ENCODE assay signal across 8 mouse cellular contexts in genomic region chr14:121455527-121455926, GRCm38 (mm10). TPM values are rescaled to one million over a fixed set of nuclear protein-coding genes. Genes with fewer than 3 reads are reported as not detected.
DNase-seq lines count a peak whose midpoint lies in the region; ATAC-seq and TF ChIP-seq lines count a peak whose summit lies in the region.

No protein-coding gene starts in this region.

- H3K9me3 ChIP-seq in forebrain, embryonic 10.5 days = no peaks in the 10 kb centered on the region
- peaks cover 6% of the 10 kb centered on the region; the same call in 1 of the 2 replicates for H3K9me3 ChIP-seq in forebrain, embryonic 16.5 days (ENCODE audit: control insufficient read depth, low read length)
- no peaks in the 10 kb centered on the region for H3K9me3 ChIP-seq in lung, postnatal 0 days (ENCODE audit: low read length)

- H3K4me3 ChIP-seq in forebrain, embryonic 10.5 days = no peak overlapping the region
- H3K4me3 ChIP-seq in forebrain, embryonic 16.5 days (replicated peaks; ENCODE audit: low read length) = no peak overlapping the region
- H3K4me3 ChIP-seq in cerebellum, adult 2 months (replicated peaks; ENCODE audit: insufficient read depth, low read depth, low read length) = no peak overlapping the region
- H3K4me3 ChIP-seq in lung, postnatal 0 days (ENCODE audit: low read depth, low read length) = no peak overlapping the region
- H3K4me3 ChIP-seq in small intestine, adult 2 months (ENCODE audit: low read depth, low read length) = no peak overlapping the region

- no peak for TF ChIP-seq POLR2A in cerebellum, adult 2 months (IDR thresholded peaks at IDR 0.05; ENCODE audit: borderline replicate concordance, insufficient read depth, low read length)
- no peak for TF ChIP-seq POLR2A in small intestine, adult 2 months (IDR thresholded peaks at IDR 0.05; ENCODE audit: low read depth, low read length)

- H3K4me2 ChIP-seq in forebrain, embryonic 16.5 days (ENCODE audit: low read length) = no peak overlapping the region
- no peak overlapping the region for H3K4me2 ChIP-seq in lung, postnatal 0 days (replicated peaks; ENCODE audit: low read depth, low read length)

- H3K27me3 ChIP-seq in forebrain, embryonic 10.5 days (ENCODE audit: poor library complexity, severe bottlenecking) = no peaks in the 10 kb centered on the region
- no peaks in the 10 kb centered on the region for H3K27me3 ChIP-seq in forebrain, embryonic 16.5 days (replicated peaks; ENCODE audit: control insufficient read depth, insufficient read depth, low read length)
- no peaks in the 10 kb centered on the region for H3K27me3 ChIP-seq in cerebellum, adult 2 months (ENCODE audit: control insufficient read depth, insufficient read depth, low read length)
- H3K27me3 ChIP-seq in lung, postnatal 0 days (replicated peaks; ENCODE audit: insufficient read depth, low read length) = no peaks in the 10 kb centered on the region
- H3K27me3 ChIP-seq in small intestine, adult 2 months (ENCODE audit: control insufficient read depth, insufficient read depth, low read length) = no peaks in the 10 kb centered on the region

- no peak overlapping the region for H3K9ac ChIP-seq in forebrain, embryonic 16.5 days (replicated peaks; ENCODE audit: low read depth, low read length)
- no peak overlapping the region for H3K9ac ChIP-seq in lung, postnatal 0 days (replicated peaks; ENCODE audit: low read depth)

- no peak overlapping the region for H3K27ac ChIP-seq in forebrain, embryonic 10.5 days
- no peak overlapping the region for H3K27ac ChIP-seq in forebrain, embryonic 16.5 days (ENCODE audit: low read length)
- no peak overlapping the region for H3K27ac ChIP-seq in cerebellum, adult 2 months (ENCODE audit: insufficient read depth, low read length)
- H3K27ac ChIP-seq in lung, postnatal 0 days (ENCODE audit: low read length) = no peak overlapping the region
- no peak overlapping the region for H3K27ac ChIP-seq in small intestine, adult 2 months (ENCODE audit: insufficient read depth, low read depth, low read length)

- peak; percentile 71 for DNase-seq in forebrain, embryonic 10.5 days (ENCODE audit: extremely low spot score, low spot score)
- peak; percentile 35 for DNase-seq in MEL-GATA-1-ER (ENCODE audit: extremely low read depth, low read depth)
- DNase-seq in cerebellum, adult 2 months = peak; percentile 31 to 55
- DNase-seq in frontal cortex, postnatal 25 days (ENCODE audit: low spot score in 2 of 2) = peak; percentile 44 to 55
- peak; percentile 49 to 77 for DNase-seq in kidney, postnatal 36 days
- DNase-seq in lung, postnatal 0 days (ENCODE audit: low spot score) = peak; percentile 62

- no peaks in the 10 kb centered on the region for H3K36me3 ChIP-seq in forebrain, embryonic 10.5 days (replicated peaks)
- no peaks in the 10 kb centered on the region for H3K36me3 ChIP-seq in forebrain, embryonic 16.5 days (ENCODE audit: control insufficient read depth, insufficient read depth)
- no peaks in the 10 kb centered on the region for H3K36me3 ChIP-seq in lung, postnatal 0 days (ENCODE audit: insufficient read depth, low read length)
- H3K36me3 ChIP-seq in small intestine, adult 2 months (ENCODE audit: control insufficient read depth, insufficient read depth, low read length) = peaks cover 6% of the 10 kb centered on the region

- peaks cover 4% of the 10 kb centered on the region; the same call in 1 of the 2 replicates for H3K4me1 ChIP-seq in forebrain, embryonic 10.5 days
- no peaks in the 10 kb centered on the region for H3K4me1 ChIP-seq in forebrain, embryonic 16.5 days (replicated peaks; ENCODE audit: control insufficient read depth, insufficient read depth, low read length)
- H3K4me1 ChIP-seq in cerebellum, adult 2 months (ENCODE audit: control insufficient read depth, insufficient read depth, low read length) = no peaks in the 10 kb centered on the region
- no peaks in the 10 kb centered on the region for H3K4me1 ChIP-seq in lung, postnatal 0 days (ENCODE audit: insufficient read depth, low read depth, low read length)
- H3K4me1 ChIP-seq in small intestine, adult 2 months (ENCODE audit: control insufficient read depth, insufficient read depth, insufficient read length, low read length) = peaks cover 5% of the 10 kb centered on the region; the same call in 1 of the 2 replicates

- WGBS in forebrain, embryonic 10.5 days = 7% methylated on average over 6 of the region's 6 CpGs
- WGBS in forebrain, embryonic 16.5 days = 7% methylated on average over 6 of the region's 6 CpGs
- 6% methylated on average over 6 of the region's 6 CpGs for WGBS in cerebellum, adult 2 months
- 8% methylated on average over 6 of the region's 6 CpGs for WGBS in lung, postnatal 0 days
- 10% methylated on average over 6 of the region's 6 CpGs for WGBS in small intestine, adult 2 months

- no peak for TF ChIP-seq EP300 in lung, postnatal 0 days (IDR thresholded peaks at IDR 0.05)

- no peak for ATAC-seq in forebrain, embryonic 16.5 days
- no peak for ATAC-seq in lung, postnatal 0 days

- peak; percentile 86 for TF ChIP-seq CTCF in cerebellum, adult 2 months (IDR thresholded peaks at IDR 0.05; ENCODE audit: borderline replicate concordance, insufficient read depth, low read depth, low read length)
- peak; percentile 92 for TF ChIP-seq CTCF in lung, postnatal 0 days (IDR thresholded peaks at IDR 0.05)
- peak; percentile 82; the same call in 1 of the 2 replicates for TF ChIP-seq CTCF in small intestine, adult 2 months (IDR thresholded peaks at IDR 0.05; ENCODE audit: extremely low read depth, insufficient read length, insufficient replicate concordance, low read depth, low read length)

RNA-seq across cellular contexts. Expression of gene Slc15a1, which starts 49.5 kb away (rescaled TPM):
- not detected in 2 replicates for polyA plus RNA-seq in forebrain, embryonic 10.5 days (2016; fragmentation: Nextera tagmentation; extraction: Ambion mirVana)
- polyA plus RNA-seq in forebrain, embryonic 16.5 days (2015; fragmentation: Nextera tagmentation; extraction: Ambion mirVana) = 0.17 TPM in 1 of 2 replicates, not detected in the other
- 0.03 TPM in 1 of 2 replicates, not detected in the other for polyA plus RNA-seq in cerebellum, adult 2 months (2012; rRNA removed)
- polyA plus RNA-seq in lung, postnatal 0 days (2015; fragmentation: Nextera tagmentation; extraction: Ambion mirVana) = 0.98 and 1.5 TPM in 2 replicates
- 31.3 and 304 TPM in 2 replicates for polyA plus RNA-seq in small intestine, adult 2 months (2012; rRNA removed)

Comparison
In these comparisons a context has a peak if more than half of its experiments do, and no peak if none do; other contexts are left out.
1. RNA of gene Slc15a1, which starts 49.5 kb away (polyA plus RNA-seq): 31.3 to 304 TPM in small intestine, adult 2 months; 0.98 to 1.5 TPM in lung, postnatal 0 days, 0.17 TPM in forebrain, embryonic 16.5 days, 0.03 TPM in cerebellum, adult 2 months and not detected in forebrain, embryonic 10.5 days; every median in the first group is over 10 times any median in the second.
2. Peak in every context shown above with its lines, with median percentiles within 50 percentile points of each other: DNase-seq and CTCF ChIP-seq.